Mouse (Mus musculus): ENCODE results near the gene Mef2b. TPM values are rescaled to one million over a fixed set of nuclear protein-coding genes. Genes with fewer than 3 reads are reported as not detected.

The Mef2b gene
- total RNA-seq (2021), result under 1 TPM; 0.46 to 0.49 TPM
- long read RNA-seq, experiment 1, partial matches to known transcripts, result 0 of 5 reads
- long read RNA-seq, experiment 1, other reads (novel, unspliced or antisense), result 5 of 5 reads
- long read RNA-seq, experiment 2, partial matches to known transcripts, result 0 of 2 reads
- long read RNA-seq, experiment 2, other reads (novel, unspliced or antisense), result 2 of 2 reads

DNA sequence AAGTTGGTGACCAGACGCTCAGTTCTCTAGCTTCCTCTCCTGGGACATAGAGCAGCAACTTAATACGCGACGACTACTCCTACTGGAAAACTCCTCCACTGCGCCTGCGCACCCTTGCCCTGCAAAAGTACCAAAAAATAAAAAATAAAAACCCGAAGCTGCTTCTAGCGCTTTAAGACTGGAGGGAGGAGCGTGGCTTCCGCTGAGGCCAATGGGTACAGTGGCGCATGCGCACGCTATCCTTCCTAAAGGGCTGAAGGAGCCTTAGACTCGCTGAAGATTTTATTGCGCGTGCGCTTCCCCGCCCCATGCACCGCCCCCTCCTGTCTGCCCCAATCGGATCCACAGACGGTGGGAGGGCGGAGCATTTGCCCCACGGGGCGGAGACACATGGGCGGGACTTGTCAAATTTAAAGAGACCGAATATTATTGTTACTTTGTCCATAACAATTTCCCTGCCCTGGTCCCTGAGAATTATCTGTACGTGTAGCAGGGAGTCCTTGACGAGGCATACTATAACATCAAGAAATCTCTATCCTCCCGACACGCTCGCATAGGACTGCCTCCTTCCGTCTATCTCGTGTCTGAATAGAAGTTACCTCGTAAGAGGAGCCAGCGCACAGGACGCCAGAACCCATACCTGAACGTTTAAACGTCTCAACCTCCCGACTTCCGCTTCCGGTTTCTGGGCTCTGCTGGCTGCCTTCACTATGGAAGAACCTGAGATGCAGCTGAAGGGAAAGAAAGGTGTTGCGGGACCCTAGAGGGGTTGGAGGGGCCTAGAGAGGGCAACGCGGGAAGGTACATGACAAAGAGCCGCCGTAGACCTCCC is at the start of gene Mef2b, which contains the start of the genes Rfxank and Borcs8:
Gene Mef2b, plus strand, starts transcription at position 686 of the 832 bp plus-strand sequence.
Gene Rfxank, minus strand, starts transcription at position 129 of the 832 bp plus-strand sequence.
Gene Borcs8, plus strand, starts transcription at position 474 of the 832 bp plus-strand sequence.
- peak; percentile 99 for DNase-seq

GRCm38 (mm10) chr8:70092786-70093185 is 46.7 kb upstream of the Mef2b start:
- no peak for DNase-seq

DNA sequence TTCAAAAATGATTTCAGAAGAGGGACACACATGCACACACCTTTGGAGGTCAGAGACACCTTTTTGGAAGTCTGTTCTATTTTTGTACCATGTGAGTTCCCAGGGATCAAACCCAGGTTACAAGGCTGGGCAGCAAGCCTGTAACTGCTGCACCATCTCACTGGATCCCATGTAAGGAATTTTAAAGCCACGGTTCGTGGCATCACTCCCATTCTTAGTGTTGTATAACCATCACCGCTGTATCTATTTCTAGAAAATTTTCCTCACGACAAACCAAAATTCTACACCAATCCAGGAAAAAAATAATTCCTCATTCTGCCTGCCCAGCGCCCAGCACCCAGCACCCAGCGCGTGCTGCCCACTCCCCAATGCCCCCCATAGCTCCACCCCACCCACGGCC is 40.2 kb upstream of the Mef2b start:
- DNase-seq, result no peak

DNA sequence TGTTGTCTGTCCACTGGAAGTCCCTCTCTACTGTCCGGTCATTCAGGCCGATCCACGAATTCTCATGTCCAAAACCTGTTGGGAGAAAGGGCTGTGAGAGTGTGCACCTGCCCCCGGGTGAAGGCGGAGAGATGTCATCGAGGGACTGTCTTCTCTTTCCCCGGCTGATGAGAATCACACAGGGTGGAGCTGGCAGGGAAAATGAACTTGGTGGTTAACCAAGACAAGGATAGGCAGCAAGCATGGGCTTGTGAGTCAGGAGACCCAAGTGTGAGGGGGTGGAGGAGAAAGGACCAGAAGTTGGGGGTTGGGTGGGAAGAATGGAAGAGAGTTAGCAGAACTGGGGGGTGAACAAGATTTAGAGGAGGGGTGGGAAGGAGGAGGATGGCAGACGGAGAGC is 39.3 kb upstream of the Mef2b start:
- DNase-seq, result no peak

DNA sequence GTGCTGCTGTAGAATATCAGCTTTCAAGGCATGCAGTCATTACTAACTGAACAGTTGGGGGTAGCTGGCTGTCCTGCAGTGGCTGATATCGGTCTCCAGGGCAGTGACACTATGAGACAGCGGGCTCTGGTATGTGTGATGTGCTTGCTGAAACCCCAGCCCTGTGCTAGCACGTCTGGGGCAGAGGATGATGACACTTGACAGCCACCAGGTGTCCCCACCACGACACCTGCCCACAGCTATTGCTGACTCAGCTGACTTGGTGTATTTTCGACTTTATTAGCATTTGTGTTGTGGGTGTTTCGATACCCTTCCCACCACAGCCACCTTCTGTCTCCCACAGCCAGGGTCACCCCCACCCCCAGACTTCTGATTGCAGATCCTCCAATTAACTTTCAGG is 35.0 kb upstream of the Mef2b start:
- peak; percentile 25 to 60 for DNase-seq

DNA sequence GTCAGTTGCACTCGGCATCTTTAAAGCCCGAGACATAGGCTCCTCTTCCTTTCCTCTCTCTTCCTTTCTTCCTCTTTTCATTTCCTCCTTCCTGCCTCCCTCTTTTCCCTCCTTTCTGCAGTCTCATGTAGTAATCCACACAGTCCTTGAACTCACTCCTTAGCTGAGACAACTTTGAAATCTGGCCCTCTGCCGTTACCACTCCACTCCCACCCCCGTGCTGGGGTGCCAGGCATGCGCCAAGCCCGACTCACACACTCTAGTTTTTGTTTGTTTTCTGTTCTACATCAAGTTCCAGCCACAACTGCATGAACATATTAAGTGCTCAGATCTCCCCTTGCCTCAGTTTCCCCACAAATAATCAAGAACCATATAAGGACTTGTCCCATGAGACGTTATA is 34.6 kb upstream of the Mef2b start:
- DNase-seq, result no peak

GRCm38 (mm10) chr8:70110451-70110850 is 29.1 kb upstream of the Mef2b start:
- DNase-seq, result no peak

GRCm38 (mm10) chr8:70111192-70111795 is 28.2 kb upstream of the Mef2b start:
- DNase-seq, result no peak

GRCm38 (mm10) chr8:70112401-70113016 is 27.0 kb upstream of the Mef2b start:
- DNase-seq, result peak in 1 of 2 experiments; percentile 16

GRCm38 (mm10) chr8:70114488-70114887 is 25.0 kb upstream of the Mef2b start:
- DNase-seq, result no peak

- DNase-seq, result peak in 1 of 2 experiments; percentile 36
Observed at GRCm38 (mm10) chr8:70114892-70115291, 24.6 kb upstream of the Mef2b start.

- peak; percentile 60 to 68 for DNase-seq
Observed at GRCm38 (mm10) chr8:70117611-70118010, 21.9 kb upstream of the Mef2b start.

- no peak for DNase-seq
Observed at GRCm38 (mm10) chr8:70118726-70119700, 20.5 kb upstream of the Mef2b start.

GRCm38 (mm10) chr8:70120667-70121066 is 18.8 kb upstream of the Mef2b start, which contains the start of gene Ncan:
Gene Ncan (minus strand): TSS chr8:70120873.
- DNase-seq, result peak; percentile 67 to 79

DNA sequence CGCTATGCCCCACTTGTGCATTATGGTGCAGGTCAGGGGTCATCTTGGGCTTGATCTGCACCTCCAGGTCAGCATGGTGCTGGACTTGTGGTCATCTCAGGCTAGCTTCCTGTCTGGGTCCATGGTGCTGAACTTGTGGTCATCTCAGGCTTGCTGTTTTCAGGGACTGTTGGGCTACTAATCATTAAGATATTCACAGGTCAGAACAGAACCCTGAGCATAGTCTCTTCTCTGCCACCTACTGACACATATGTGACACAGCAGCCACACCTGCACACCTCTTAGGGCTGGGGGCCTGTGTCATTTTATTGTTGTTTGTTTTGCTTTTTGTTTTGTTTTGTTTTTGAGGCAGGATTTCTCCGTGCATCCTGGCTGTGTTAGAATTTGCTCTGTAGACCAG is 16.6 kb upstream of the Mef2b start:
- no peak for DNase-seq

DNA sequence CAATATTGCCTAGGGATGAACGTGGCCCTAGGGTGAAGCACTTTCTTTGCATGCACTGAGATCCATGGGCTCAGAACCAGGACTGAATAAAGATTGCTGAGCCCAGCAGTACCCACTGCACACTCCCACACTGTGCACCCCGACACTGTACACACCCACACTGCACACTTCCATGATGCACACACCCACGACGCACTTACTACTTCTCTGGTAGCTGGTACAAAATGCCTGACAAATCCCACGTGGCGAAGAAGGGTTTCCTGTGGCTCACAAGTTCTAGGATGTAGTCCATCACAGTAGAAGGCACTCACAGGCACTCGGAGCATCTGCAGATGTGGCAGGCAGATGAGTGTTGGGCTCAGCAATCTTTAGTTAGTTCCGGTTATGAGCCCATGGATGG is 14.5 kb upstream of the Mef2b start:
- DNase-seq, result no peak

DNA sequence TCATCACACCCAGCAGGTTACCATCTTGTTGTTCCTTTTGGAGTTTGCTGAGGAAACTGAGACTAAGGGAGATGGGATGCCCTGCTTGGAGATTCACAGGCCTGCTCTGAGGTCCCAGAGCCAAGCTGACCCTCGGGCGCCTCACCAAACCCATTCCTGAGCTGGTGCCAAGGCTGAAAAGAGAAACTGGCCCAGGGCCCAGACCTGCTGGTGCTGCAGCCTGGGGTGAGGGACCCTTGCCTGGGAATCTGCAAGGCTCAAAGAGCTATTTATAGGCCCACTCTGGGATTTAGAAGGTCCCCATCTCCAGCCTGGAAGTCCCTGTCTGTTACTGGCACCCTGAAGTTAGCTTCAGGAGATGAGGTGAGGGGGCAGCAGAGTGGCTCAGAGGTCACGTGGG is 11.1 kb upstream of the Mef2b start:
- DNase-seq, result peak; percentile 71 to 73

DNA sequence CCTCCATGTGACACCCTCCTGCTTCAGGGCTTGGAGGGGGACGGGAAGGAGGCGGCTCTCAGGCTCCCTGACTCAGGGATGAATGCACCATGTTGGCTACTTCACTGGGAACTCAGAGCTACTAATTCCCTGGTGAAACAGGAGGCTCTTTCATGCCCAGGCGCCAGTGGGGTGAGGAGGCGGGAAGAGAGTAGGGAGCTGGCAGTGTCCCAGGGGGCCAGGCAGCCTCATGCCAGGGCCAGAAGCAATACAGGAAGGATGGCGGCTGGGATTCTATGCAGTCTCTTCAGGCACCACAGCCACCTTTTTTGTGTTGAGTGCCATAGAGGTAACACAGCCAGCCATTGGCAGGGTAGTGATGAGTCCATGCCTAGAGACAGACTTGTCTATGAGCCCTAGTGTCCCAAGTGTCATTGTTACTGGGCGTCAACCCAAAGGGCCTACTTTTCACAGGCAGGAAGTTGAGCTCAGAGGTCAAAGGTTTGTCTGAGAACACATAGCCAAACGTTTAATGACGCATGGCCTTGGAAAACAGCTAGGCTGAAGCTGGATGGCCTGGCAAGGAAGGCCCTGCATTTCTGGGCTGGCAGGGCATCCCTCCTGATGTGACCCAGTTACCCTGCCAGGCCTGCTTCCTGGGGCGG is 10.1 kb upstream of the Mef2b start:
- peak; percentile 46 to 64 for DNase-seq

DNA sequence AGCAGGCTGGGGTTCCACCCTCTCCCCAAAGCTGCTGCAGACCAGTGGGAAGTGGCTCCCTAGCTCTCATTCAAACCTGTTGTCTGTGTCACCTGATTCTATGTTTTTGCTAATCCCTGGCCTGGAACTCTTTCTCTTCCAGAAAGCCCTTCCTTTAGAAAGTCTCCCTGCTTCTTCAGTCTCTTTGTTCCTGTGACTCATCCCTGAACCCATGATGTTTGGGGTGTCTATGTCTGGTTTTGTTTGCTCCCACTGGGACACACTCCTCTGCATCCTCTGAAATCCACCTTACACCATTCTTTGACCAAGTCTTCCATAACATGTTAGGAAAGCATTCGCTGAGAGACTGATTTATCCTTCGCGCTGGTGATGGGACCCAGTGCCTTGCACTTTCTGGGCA is 9.4 kb upstream of the Mef2b start:
- no peak for DNase-seq

DNA sequence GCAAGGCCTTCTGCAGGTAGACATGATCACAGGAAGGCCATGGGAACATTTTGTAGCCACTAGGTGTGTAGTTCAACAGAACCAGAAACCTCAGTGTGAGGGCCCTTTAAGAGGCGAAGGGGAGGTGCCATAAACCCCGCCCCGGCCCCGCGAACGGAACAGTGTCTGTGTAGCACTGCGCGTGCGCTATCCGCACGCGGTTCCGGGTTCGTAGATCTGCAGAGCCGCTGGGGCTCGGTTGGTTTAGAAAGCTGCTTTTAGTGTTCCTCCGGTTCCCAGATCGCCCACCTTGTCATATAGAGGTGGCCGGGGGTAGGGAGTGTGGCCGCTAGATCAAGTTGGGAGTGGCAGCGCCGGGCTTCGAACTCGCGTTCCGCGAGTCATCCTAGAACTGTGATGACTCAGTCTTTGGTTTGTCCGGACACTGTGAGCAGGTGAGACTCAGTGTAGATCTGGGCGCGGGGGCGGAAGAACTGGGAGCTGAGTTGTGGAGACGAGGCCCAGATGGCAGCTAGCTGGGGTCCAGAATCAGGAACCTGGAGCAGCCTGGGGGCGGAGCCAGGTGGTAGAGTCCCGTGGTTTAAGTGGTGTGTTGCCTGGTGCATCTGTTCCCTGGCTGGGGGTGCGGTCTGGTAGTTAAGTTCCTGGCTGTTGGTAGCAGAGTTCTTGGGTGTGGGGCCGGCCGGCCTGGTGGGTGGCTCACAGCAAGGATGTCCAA is 8.2 kb upstream of the Mef2b start, which contains the start of gene Nr2c2ap:
Gene Nr2c2ap, plus strand, starts transcription at position 168 of the 718 bp plus-strand sequence.
- peak; percentile 88 to 94 for DNase-seq
